ENCODE assay signal across 13 mouse cellular contexts in genomic region chr17:5125084-5125855, GRCm38 (mm10).
DNase-seq lines count a peak whose midpoint lies in the region; ATAC-seq lines count a peak whose summit lies in the region.
"Had no signal": no experiment of that assay in that cellular context is flagged by ENCODE, and none has a peak within 500 bp of the region (broad histone marks: within the 10 kb centered on the region; RNA-seq: fewer than 3 reads in every experiment).

No protein-coding gene starts in this region.

- peak overlapping the region; percentile 23; the same call in 1 of the 2 replicates for H3K27ac ChIP-seq in limb, embryonic 15.5 days
- no peak overlapping the region for H3K27ac ChIP-seq in limb, embryonic 10.5 days
- peak overlapping the region; percentile 70 for H3K27ac ChIP-seq in stomach, embryonic 15.5 days
- H3K27ac ChIP-seq in midbrain, embryonic 13.5 days, result no peak overlapping the region
- H3K27ac ChIP-seq: embryonic facial prominence, embryonic 12.5 days; liver, embryonic 15.5 days had no signal

- intact Hi-C loops in left cerebral cortex, postnatal 4 days (cut with DNase I), result no loop called here
- intact Hi-C loops in gastrocnemius, postnatal 36 days (cut with DNase I), result no loop called here

- peaks cover 34% of the 10 kb centered on the region for H3K4me1 ChIP-seq in limb, embryonic 15.5 days
- peaks cover 26% of the 10 kb centered on the region for H3K4me1 ChIP-seq in limb, embryonic 10.5 days
- peaks cover 7% of the 10 kb centered on the region; the same call in 1 of the 2 replicates for H3K4me1 ChIP-seq in stomach, embryonic 15.5 days
- peaks cover 57% of the 10 kb centered on the region for H3K4me1 ChIP-seq in midbrain, embryonic 13.5 days (replicated peaks)

- no peak overlapping the region for H3K4me2 ChIP-seq in limb, embryonic 15.5 days
- no peak overlapping the region for H3K4me2 ChIP-seq in stomach, embryonic 15.5 days
- no peak overlapping the region for H3K4me2 ChIP-seq in midbrain, embryonic 13.5 days (replicated peaks)
- H3K4me2 ChIP-seq: embryonic facial prominence, embryonic 12.5 days; liver, embryonic 15.5 days had no signal

- no peak overlapping the region for H3K4me3 ChIP-seq in limb, embryonic 15.5 days
- H3K4me3 ChIP-seq in limb, embryonic 10.5 days, result no peak overlapping the region
- no peak overlapping the region for H3K4me3 ChIP-seq in stomach, embryonic 15.5 days (replicated peaks)
- H3K4me3 ChIP-seq in midbrain, embryonic 13.5 days (replicated peaks), result no peak overlapping the region
- H3K4me3 ChIP-seq: embryonic facial prominence, embryonic 12.5 days; liver, embryonic 15.5 days had no signal

- 49% methylated on average over 5 of the region's 5 CpGs for WGBS in limb, embryonic 15.5 days
- 75% methylated on average over 5 of the region's 5 CpGs for WGBS in limb, embryonic 10.5 days
- 56% methylated on average over 5 of the region's 5 CpGs for WGBS in stomach, embryonic 15.5 days
- WGBS in midbrain, embryonic 13.5 days, result 69% methylated on average over 5 of the region's 5 CpGs

- H3K9ac ChIP-seq in limb, embryonic 15.5 days, result no peak overlapping the region
- H3K9ac ChIP-seq in stomach, embryonic 15.5 days, result no peak overlapping the region
- H3K9ac ChIP-seq in midbrain, embryonic 13.5 days (replicated peaks), result no peak overlapping the region
- H3K9ac ChIP-seq: embryonic facial prominence, embryonic 12.5 days; liver, embryonic 15.5 days had no signal

- H3K27me3 ChIP-seq in limb, embryonic 15.5 days, result no peaks in the 10 kb centered on the region
- H3K27me3 ChIP-seq in limb, embryonic 10.5 days (ENCODE audit: low read depth, poor library complexity, severe bottlenecking), result no peaks in the 10 kb centered on the region
- no peaks in the 10 kb centered on the region for H3K27me3 ChIP-seq in stomach, embryonic 15.5 days (replicated peaks)
- H3K27me3 ChIP-seq in midbrain, embryonic 13.5 days, result no peaks in the 10 kb centered on the region
- H3K27me3 ChIP-seq: embryonic facial prominence, embryonic 12.5 days; liver, embryonic 15.5 days had no signal

- no peaks in the 10 kb centered on the region for H3K36me3 ChIP-seq in limb, embryonic 15.5 days
- H3K36me3 ChIP-seq in limb, embryonic 10.5 days, result peaks cover 3% of the 10 kb centered on the region; the same call in 1 of the 2 replicates
- H3K36me3 ChIP-seq in stomach, embryonic 15.5 days, result no peaks in the 10 kb centered on the region
- no peaks in the 10 kb centered on the region for H3K36me3 ChIP-seq in midbrain, embryonic 13.5 days
- H3K36me3 ChIP-seq: embryonic facial prominence, embryonic 12.5 days; liver, embryonic 15.5 days had no signal

- DNase-seq in limb, embryonic 10.5 days (ENCODE audit: low spot score), result no peak
- peak; percentile 81 for DNase-seq in adipocyte (ENCODE audit: low spot score)
- DNase-seq in kidney, adult 9 months, result peak; percentile 82
- DNase-seq in left cerebral cortex, postnatal 4 days, result no peak
- no peak for DNase-seq in gastrocnemius, postnatal 36 days
- DNase-seq: cerebellum, adult 11-12 months; gastrocnemius, postnatal 25 days; heart, postnatal 10 days had no signal

- ATAC-seq in limb, embryonic 15.5 days (ENCODE audit: insufficient number of reproducible peaks, low FRiP score, low TSS enrichment, low read depth), result no peak
- ATAC-seq in stomach, embryonic 15.5 days (ENCODE audit: insufficient read depth, low FRiP score, low read depth), result no peak
- ATAC-seq in midbrain, embryonic 13.5 days, result no peak

- no peaks in the 10 kb centered on the region for H3K9me3 ChIP-seq in limb, embryonic 15.5 days
- H3K9me3 ChIP-seq in limb, embryonic 10.5 days (replicated peaks), result 0 out of 2 replicates have a peak, but pooled peaks cover 3% of the 10 kb centered on the region
- no peaks in the 10 kb centered on the region for H3K9me3 ChIP-seq in stomach, embryonic 15.5 days
- H3K9me3 ChIP-seq in midbrain, embryonic 13.5 days, result no peaks in the 10 kb centered on the region
- H3K9me3 ChIP-seq: embryonic facial prominence, embryonic 12.5 days; liver, embryonic 15.5 days had no signal

Comparison
In these comparisons a context has a peak if more than half of its experiments do, and no peak if none do; other contexts are left out.
1. H3K27ac ChIP-seq: peak in limb, embryonic 15.5 days (single experiment) and stomach, embryonic 15.5 days (single experiment); none in limb, embryonic 10.5 days (single experiment) and midbrain, embryonic 13.5 days (single experiment).
2. DNase-seq: peak in adipocyte (single experiment) and kidney, adult 9 months (single experiment); none in limb, embryonic 10.5 days (single experiment), left cerebral cortex, postnatal 4 days (single experiment) and gastrocnemius, postnatal 36 days (0 of 2).